Mouse (Mus musculus): ENCODE data around the gene Ppm1d. TPM values are rescaled to one million over a fixed set of nuclear protein-coding genes. Genes with fewer than 3 reads are reported as not detected.

The Ppm1d gene
- total RNA-seq, 4 experiments from 2014 or later: 16.7 to 19.3 (median 17.6) TPM

DNA sequence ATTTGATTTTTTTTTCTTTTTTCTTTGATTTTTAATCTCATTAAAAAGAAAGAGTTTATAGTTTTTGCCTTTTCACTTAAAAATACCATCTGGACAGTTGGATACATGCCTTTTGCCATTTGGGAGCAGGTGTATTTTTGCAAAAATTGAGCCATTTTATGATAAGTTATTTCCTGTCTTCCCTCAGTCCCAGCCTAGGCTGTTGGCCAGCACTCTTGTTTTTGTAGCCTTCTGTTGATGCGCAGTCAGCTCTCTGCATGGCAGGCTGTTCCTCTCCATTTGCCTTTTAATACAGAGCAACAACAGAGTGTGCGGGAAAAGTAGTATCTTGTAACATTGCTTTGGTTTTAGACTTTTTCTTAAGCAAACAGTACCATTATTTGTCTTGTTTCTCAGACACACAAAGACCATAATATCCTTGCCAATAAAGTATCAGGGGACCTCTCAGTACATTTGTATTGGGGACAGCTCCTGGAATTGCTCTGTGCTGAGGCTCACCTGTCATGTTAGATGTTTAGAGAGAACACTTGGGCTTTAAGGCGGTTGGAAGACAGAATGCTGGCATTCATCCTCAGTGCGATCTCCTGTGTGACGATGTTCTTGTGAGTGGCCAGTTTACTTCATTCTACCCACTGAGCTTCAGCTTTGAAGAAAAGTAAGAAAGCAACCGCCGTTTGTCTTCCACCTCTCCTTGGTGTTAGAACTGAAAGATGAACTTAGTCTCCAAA lies 18.3 kb downstream of the Ppm1d start:
- DNase-seq (ENCODE audit: low spot score in 2 of 2): peak in 1 of 2 experiments; percentile 22

- DNase-seq (ENCODE audit: low spot score in 2 of 2): peak in 1 of 2 experiments; percentile 21
Observed at GRCm38 (mm10) chr11:85334778-85335177, 23.7 kb downstream of the Ppm1d start.

DNA sequence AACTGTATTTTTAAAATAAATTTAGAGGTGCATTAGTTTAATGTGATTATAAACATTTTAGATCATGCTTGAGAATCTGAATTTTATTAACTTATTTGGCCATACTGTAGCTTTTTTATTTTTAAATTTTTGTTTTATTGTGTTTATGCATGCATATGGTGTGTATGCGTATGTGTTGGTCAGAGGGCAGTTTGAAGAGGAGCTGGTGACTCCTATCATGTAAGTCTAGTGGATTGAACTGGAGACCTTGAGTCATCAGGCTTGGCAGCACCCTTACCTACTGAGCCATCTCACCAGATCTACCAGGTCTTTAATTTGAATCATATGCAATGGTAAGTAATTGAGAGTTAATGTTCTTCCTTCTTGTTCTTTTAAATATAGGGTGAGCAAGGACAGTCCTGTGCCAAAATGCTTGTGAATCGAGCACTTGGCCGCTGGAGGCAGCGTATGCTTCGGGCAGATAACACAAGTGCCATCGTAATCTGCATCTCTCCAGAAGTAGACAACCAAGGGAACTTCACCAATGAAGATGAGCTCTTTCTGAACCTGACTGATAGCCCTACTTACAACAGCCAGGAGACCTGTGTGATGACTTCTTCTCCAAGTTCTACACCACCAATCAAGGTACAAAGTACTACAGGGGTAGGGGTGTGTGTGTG lies 28.3 kb downstream of the Ppm1d start:
- no peak for DNase-seq (ENCODE audit: low spot score in 2 of 2)

GRCm38 (mm10) chr11:85340070-85340616 lies 29.1 kb downstream of the Ppm1d start:
- no peak for DNase-seq (ENCODE audit: low spot score in 2 of 2)

- DNase-seq (ENCODE audit: low spot score in 2 of 2): peak; percentile 98
Observed at GRCm38 (mm10) chr11:85352539-85353380, 41.7 kb downstream of the Ppm1d start, which contains the start of gene Bcas3. Gene Bcas3, plus strand, starts transcription at chr11:85353167.

DNA sequence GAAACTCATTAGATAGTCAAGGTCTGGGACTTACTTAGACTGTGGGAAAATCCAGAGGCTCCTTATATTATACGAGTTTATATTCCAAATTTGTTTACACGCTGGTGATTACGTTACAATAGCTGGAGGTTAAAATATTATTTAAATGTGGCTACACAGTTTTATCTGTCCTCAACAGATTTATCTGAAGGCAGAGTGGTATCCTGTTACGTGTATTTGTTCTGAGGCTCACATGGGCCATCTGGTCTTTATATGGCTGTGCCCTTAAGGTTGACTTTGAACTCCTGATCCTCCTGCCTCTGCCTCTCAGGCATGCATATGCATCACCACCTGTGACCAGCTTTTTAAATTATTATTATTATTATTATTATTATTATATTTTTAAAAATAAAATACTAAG lies 42.8 kb downstream of the Ppm1d start:
- DNase-seq (ENCODE audit: low spot score in 2 of 2): no peak

GRCm38 (mm10) chr11:85359641-85360040 lies 48.6 kb downstream of the Ppm1d start:
- DNase-seq (ENCODE audit: low spot score in 2 of 2): no peak

DNA sequence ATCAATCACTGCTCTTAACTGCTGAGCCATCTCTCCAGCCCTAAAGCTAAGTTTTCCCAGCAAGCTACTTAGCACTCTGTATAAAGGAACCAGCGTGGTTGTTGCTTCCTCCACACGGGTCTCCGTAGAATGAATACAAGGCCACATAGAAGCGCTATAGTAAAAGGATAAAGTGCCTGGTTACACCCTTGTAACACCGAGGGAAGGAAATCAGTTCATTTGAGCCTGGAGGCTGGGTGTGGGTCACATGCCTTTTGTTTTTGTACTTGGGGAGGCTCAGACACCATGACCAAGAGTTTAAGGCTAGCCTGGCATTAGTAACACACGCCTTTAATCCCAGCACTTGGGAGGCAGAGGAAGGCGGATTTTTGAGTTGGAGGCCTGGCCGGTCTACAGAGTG lies 50.6 kb downstream of the Ppm1d start:
- no peak for DNase-seq (ENCODE audit: low spot score in 2 of 2)

DNA sequence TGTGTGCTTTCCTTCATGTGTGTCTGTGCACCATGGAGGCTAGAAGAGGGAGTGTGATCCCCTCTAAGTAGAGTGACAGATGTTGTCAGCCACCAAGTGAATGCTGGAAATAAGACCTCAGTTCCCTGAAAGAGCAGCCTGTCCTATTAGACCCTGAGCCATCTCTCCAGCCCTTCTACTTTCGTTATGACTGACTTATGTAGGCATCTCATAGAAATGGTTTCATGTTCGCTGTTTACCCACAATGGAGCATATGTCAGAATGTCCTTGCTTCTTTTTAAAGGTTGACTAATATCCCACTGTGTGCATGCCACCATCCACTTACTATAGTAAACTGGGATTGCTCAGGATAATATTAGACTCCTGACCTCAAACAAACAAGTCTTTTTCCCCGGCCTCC lies 55.1 kb downstream of the Ppm1d start:
- DNase-seq (ENCODE audit: low spot score in 2 of 2): no peak

DNA sequence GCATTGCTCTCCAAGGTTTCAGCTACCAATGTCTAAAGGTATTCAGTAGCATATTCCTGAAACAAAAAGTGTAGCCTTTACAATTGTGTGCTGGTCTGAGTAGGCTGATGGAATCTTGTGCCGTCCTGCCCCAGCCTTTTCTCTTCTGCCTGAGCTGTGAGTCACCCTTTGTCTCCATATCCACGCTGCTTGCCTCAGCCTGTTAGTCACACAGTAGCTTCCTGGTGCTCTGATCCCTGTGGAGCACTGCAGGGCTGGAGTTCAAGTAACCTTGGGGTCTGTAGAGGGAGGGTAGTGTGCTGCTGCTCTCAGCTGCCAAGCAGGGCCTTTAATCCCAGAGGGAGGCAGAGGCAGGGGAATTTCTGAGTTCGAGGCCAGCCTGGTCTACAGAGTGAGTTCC lies 56.8 kb downstream of the Ppm1d start:
- no peak for DNase-seq (ENCODE audit: low spot score in 2 of 2)

GRCm38 (mm10) chr11:85379091-85379490 lies 68.0 kb downstream of the Ppm1d start:
- DNase-seq (ENCODE audit: low spot score in 2 of 2): no peak

GRCm38 (mm10) chr11:85380046-85380445 lies 69.0 kb downstream of the Ppm1d start:
- DNase-seq (ENCODE audit: low spot score in 2 of 2): no peak

DNA sequence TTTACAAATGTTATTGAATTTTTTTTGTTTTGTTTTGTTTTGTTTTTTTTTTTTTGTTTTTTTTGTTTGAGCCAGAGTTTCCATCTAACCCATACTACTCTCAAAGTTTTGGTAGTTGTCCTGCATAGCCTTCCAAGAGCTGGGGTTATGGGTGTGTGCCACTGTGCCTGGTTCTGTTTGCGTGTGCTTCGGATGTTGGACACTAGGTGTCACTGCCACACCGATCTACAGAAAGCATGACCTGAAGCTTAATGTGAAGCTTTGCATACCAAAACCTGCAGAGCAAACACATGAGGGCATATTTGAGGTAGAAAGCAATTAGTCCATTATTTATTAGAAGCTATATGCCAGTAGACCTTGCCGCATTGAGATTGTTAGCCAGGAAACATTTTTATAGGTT lies 71.0 kb downstream of the Ppm1d start:
- DNase-seq (ENCODE audit: low spot score in 2 of 2): peak in 1 of 2 experiments; percentile 52

DNA sequence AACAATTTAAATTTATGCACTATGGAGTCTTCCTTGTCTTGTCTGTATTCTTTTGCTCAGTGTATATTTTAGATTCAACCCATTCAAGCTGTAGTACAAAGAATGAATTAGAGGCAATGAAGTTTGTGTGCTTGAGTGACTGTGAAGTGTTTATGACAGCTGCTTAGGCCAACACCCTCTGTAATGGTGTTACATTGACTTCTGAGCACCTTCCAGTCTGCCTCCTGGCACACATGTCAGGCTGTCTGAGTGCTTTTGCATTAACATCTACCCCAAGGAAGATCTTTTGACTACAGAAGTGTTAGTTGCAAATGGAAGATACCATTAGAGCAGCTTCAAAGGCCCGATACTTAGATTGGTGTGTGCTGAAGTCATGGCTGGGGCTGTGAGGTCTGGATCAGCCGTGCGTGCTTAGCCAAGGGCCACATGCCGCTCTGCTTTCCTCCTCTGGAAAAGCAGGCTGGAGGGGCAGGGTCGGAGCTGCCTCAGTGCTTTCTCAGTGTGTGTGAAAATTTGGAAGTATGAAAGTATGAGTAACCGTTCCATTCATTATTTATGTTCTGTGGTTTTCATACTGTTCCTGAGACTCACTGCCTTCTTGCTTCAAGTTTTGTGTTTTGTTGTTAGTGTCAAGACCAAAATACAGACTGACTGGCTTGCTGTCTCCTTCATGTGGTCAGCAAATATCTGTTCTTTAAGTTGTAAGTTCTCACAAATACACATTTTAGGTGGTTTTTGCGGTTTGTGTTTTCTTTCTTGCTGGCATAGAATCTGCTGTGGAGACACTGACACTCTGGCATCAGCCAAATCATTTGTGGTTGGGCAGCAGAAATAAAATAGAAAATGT lies 73.2 kb downstream of the Ppm1d start:
- DNase-seq (ENCODE audit: low spot score in 2 of 2): no peak

- DNase-seq (ENCODE audit: low spot score in 2 of 2): no peak
Observed at GRCm38 (mm10) chr11:85392179-85392863, 81.3 kb downstream of the Ppm1d start.

GRCm38 (mm10) chr11:85392864-85393220 lies 81.8 kb downstream of the Ppm1d start:
- no peak for DNase-seq (ENCODE audit: low spot score in 2 of 2)

DNA sequence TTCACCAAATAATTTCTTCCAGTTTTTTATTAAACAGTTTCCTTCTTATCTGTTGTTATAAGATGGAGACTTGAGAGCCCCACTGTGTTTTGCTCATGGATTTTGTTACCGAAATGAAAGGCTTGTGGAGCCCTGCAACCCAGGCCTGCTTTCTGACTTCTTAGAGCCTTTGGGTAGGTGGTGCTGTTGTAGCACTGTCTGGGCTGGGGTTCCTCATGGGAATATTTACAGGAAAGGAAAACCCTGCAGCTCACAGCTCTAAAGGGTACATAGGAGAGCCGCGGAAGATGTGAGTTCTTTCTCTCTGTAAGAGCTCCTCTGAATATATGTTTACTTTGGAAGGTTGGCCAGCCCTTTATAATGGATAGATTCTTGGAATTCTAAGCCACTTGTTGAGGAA lies 82.9 kb downstream of the Ppm1d start:
- no peak for DNase-seq (ENCODE audit: low spot score in 2 of 2)

- DNase-seq (ENCODE audit: low spot score in 2 of 2): no peak
Observed at GRCm38 (mm10) chr11:85395361-85395760, 84.3 kb downstream of the Ppm1d start.

All from left cerebral cortex, adult 8-10 months (tissue).